Mouse (Mus musculus): ENCODE measurements at regions not wholly inside any gene's neighbourhood (a gene's known extent, or its start where the extent isn't known, plus 50 kb on each side); places are given as distances from the start of the nearest gene placed in this dataset.

DNA sequence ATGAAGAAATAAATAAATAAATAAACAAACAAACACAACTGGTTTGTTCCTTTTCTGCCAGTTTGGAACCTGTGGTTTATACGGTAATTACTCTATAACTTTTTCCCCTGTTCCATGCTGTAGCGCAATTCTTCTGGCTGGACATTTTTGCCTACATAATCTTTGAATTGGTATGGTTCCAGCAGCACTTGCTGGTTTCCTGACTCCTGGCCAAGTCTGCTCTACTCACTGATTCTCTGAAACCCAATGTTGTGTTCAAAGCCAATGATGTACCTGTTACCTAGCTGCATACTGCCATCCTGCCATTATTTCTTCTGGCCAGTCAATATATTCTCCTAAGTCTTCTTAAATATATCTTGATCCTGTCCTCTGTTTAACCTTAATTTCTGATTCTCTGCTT lies 408.7 kb downstream of the Hace1 start:
- Histone ChIP-seq H3K27ac (ENCODE audit: low read length) (no peak overlapping the region), H3K4me1 (replicated peaks; ENCODE audit: control insufficient read depth, insufficient read depth, low read length) (no peaks in the 10 kb centered on the region), H3K9ac (ENCODE audit: low read length) (no peak overlapping the region), H3K4me3 (ENCODE audit: low read length) (no peak overlapping the region), H3K27me3 (ENCODE audit: control insufficient read depth, insufficient read depth, low read depth, low read length) (no peaks in the 10 kb centered on the region), H3K4me2 (ENCODE audit: low read depth, low read length) (no peak overlapping the region), H3K9me3 (ENCODE audit: control insufficient read depth, low read length) (no peaks in the 10 kb centered on the region), H3K36me3 (ENCODE audit: control insufficient read depth, insufficient read depth, low read length) (no peaks in the 10 kb centered on the region)
- ATAC-seq (ENCODE audit: low read depth) = no peak
- 78% methylated on average over 2 of the region's 2 CpGs for WGBS

DNA sequence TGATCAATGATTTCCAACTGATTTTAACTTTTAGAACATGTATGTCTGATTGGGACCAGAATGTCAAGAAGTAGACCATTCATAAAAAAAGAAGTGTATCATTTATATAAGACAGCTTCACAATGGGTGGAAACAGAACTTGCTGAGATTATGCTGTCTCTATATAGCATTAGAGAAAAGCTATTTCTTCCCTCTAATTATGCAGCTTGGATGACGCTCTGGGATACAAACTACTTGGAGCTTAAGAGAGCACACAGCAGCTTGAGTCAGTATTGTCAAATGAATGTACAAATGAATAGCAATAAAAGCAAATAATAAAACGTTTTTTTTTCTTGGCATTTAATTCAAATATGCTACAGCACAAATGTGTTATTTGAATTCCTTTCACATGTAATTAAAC lies 428.7 kb downstream of the Hace1 start:
- WGBS = 40% methylated on average over 2 of the region's 2 CpGs
- Histone ChIP-seq H3K27me3 (ENCODE audit: control insufficient read depth, insufficient read depth, low read depth, low read length) (no peaks in the 10 kb centered on the region), H3K9me3 (ENCODE audit: control insufficient read depth, low read length) (no peaks in the 10 kb centered on the region), H3K36me3 (ENCODE audit: control insufficient read depth, insufficient read depth, low read length) (no peaks in the 10 kb centered on the region), H3K9ac (ENCODE audit: low read length) (no peak overlapping the region), H3K27ac (ENCODE audit: low read length) (no peak overlapping the region), H3K4me1 (replicated peaks; ENCODE audit: control insufficient read depth, insufficient read depth, low read length) (no peaks in the 10 kb centered on the region), H3K4me2 (ENCODE audit: low read depth, low read length) (no peak overlapping the region), H3K4me3 (ENCODE audit: low read length) (no peak overlapping the region)
- no peak for ATAC-seq (ENCODE audit: low read depth)

DNA sequence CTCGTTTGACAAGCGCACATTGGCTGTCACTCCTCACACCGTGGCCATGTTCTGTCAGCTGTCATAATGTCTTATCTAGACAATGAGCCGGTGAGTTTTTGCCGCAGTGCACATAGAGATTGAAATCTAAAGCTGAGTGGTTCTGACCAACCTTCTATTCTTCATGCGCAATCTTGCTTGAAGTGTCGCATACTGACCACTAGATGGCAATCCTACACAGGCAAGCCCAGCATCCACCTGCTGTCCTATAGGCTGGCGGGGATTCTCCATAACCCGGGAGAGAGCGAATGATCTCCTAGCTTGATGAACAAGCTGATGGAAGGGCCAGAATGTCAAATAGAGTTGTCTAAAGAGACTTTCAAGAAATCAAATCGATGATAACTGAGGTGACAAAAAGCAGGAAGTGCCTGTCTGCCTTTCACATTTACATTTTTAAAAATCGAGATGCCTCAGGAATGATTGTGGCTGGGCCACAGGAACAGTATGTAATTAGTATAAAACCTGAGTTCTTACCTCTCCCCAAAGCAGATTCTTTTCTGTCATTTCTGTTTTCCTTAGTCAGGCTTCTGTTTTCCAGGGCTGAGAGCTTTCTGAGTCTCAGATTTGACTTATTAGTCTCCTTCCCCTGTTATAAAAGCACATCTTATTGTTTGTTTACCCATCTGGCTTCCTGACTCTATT lies 434.4 kb downstream of the Hace1 start:
- 0 out of 2 replicates have a peak, but pooled peaks have one; percentile 60 for ATAC-seq (ENCODE audit: low read depth)
- no peaks in the 10 kb centered on the region for H3K36me3 ChIP-seq (ENCODE audit: control insufficient read depth, insufficient read depth, low read length)
- H3K27ac ChIP-seq (ENCODE audit: low read length) = no peak overlapping the region
- no peaks in the 10 kb centered on the region for H3K27me3 ChIP-seq (ENCODE audit: control insufficient read depth, insufficient read depth, low read depth, low read length)
- H3K4me3 ChIP-seq (ENCODE audit: low read length) = no peak overlapping the region
- no peak overlapping the region for H3K4me2 ChIP-seq (ENCODE audit: low read depth, low read length)
- no peak overlapping the region for H3K9ac ChIP-seq (ENCODE audit: low read length)
- H3K4me1 ChIP-seq (replicated peaks; ENCODE audit: control insufficient read depth, insufficient read depth, low read length) = no peaks in the 10 kb centered on the region
- WGBS = 18% methylated on average over 12 of the region's 12 CpGs
- no peaks in the 10 kb centered on the region for H3K9me3 ChIP-seq (ENCODE audit: control insufficient read depth, low read length)

DNA sequence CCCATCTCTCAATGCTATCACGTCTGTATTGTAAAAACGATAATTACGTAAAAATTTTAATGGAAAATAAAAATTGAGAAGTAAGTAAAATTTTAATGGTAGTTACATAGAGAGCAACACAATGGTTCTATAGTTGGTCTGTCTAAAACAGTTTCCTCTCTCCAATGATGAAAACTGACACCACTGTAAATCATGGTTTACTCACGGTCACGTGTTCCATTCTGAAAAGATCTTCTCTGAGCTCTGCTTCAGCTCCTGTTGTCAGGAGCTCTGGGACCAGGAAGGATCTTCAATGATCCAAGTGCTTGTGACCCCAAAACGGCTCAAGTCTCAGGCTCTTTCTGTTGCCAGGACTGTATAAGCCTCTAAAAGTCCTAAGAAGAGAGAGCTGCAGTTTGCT lies 435.0 kb downstream of the Hace1 start:
- H3K4me2 ChIP-seq (ENCODE audit: low read depth, low read length) = no peak overlapping the region
- H3K9me3 ChIP-seq (ENCODE audit: control insufficient read depth, low read length) = no peaks in the 10 kb centered on the region
- H3K27me3 ChIP-seq (ENCODE audit: control insufficient read depth, insufficient read depth, low read depth, low read length) = no peaks in the 10 kb centered on the region
- no peaks in the 10 kb centered on the region for H3K4me1 ChIP-seq (replicated peaks; ENCODE audit: control insufficient read depth, insufficient read depth, low read length)
- ATAC-seq (ENCODE audit: low read depth) = no peak
- H3K9ac ChIP-seq (ENCODE audit: low read length) = no peak overlapping the region
- no peak overlapping the region for H3K4me3 ChIP-seq (ENCODE audit: low read length)
- 61% methylated on average over 6 of the region's 6 CpGs for WGBS
- no peak overlapping the region for H3K27ac ChIP-seq (ENCODE audit: low read length)
- H3K36me3 ChIP-seq (ENCODE audit: control insufficient read depth, insufficient read depth, low read length) = no peaks in the 10 kb centered on the region

DNA sequence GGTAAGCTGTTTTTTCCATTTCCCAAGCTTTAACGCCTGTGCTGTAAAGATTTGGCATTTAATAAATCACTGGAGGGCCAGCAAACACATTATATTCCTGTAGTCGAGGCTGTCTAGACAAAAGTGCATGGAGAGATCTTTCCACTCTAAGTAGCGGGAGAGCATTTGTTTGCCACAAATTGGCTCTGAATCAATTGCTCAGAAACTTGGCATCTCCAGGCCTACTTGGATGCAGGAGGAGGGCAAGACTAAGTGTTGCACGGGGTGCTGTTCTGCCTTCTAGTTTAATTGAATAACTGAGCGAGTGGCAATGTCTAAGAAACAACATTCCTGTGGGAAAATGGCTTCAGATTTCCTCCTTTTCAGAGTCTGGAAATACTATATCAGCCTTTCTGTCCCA lies 438.7 kb downstream of the Hace1 start:
- H3K27ac ChIP-seq (ENCODE audit: low read length) = no peak overlapping the region
- WGBS = 51% methylated on average over 5 of the region's 5 CpGs
- H3K4me3 ChIP-seq (ENCODE audit: low read length) = no peak overlapping the region
- no peak overlapping the region for H3K4me2 ChIP-seq (ENCODE audit: low read depth, low read length)
- H3K27me3 ChIP-seq (ENCODE audit: control insufficient read depth, insufficient read depth, low read depth, low read length) = no peaks in the 10 kb centered on the region
- ATAC-seq (ENCODE audit: low read depth) = no peak
- no peak overlapping the region for H3K9ac ChIP-seq (ENCODE audit: low read length)
- H3K4me1 ChIP-seq (replicated peaks; ENCODE audit: control insufficient read depth, insufficient read depth, low read length) = no peaks in the 10 kb centered on the region
- no peaks in the 10 kb centered on the region for H3K9me3 ChIP-seq (ENCODE audit: control insufficient read depth, low read length)
- H3K36me3 ChIP-seq (ENCODE audit: control insufficient read depth, insufficient read depth, low read length) = no peaks in the 10 kb centered on the region

DNA sequence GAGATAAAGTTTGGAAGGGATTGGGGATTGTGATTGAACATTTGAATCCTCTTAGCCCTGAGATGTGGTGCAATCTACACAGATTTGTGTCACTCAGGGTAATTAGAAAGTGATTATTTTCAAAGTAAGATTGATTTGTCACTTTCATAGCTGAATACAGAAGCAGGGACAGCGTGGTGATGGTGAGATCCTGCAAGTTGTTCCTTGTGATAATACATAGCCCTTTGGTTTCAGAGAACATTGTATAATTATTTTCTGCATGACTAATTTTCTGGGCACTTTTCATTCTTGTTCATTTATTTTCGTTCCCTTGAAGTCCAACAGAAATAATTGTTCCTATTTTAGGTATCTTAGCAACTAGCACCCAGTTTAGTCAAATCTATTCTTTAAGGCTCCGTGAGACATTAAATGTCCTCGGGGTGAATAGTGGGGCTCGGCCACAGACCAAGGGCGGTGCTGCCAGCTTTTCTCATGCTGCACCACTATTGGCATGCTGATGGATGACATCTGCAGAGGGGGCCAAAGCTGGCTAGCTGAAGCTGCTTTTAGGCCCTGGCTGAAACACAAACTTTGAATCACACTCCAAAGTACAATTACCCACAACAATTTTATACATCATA lies 468.0 kb downstream of the Hace1 start:
- H3K27ac ChIP-seq (ENCODE audit: low read length) = no peak overlapping the region
- H3K27me3 ChIP-seq (ENCODE audit: control insufficient read depth, insufficient read depth, low read depth, low read length) = no peaks in the 10 kb centered on the region
- H3K9ac ChIP-seq (ENCODE audit: low read length) = no peak overlapping the region
- no peaks in the 10 kb centered on the region for H3K4me1 ChIP-seq (replicated peaks; ENCODE audit: control insufficient read depth, insufficient read depth, low read length)
- no peaks in the 10 kb centered on the region for H3K9me3 ChIP-seq (ENCODE audit: control insufficient read depth, low read length)
- H3K4me3 ChIP-seq (ENCODE audit: low read length) = no peak overlapping the region
- H3K4me2 ChIP-seq (ENCODE audit: low read depth, low read length) = no peak overlapping the region
- no peaks in the 10 kb centered on the region for H3K36me3 ChIP-seq (ENCODE audit: control insufficient read depth, insufficient read depth, low read length)
- WGBS = 49% methylated on average over 6 of the region's 6 CpGs
- no peak for ATAC-seq (ENCODE audit: low read depth)

DNA sequence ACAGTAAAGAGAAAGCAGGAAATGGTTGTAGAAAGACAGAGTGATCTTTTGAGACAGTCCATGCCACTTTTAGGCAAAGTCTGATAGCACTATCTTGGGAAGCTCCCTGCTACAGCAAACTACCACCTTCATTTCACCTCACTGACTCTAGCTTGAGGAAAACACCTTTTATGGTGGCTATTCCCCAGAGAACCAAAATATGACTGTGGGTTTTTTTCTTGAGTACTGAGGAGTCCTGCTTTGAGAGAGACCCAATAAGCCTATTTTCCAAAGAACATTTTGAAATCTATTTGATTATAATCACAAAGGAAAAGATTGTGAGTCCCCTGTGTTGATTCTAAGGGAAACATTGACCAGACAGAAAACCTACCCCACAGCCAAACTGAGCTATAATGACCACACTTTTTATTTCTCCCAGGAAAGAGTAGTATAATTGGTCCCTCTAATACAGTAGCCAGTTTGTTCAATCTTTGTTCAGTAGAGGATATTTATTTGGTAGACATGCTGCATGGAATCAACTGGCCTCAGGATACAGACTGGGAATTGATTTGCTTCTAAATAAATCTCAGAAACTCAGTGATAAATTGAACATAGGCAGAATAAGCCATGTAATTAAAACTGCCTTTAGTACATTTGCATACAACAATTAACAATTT lies 468.6 kb downstream of the Hace1 start:
- H3K27ac ChIP-seq (ENCODE audit: low read length) = no peak overlapping the region
- no peak overlapping the region for H3K4me2 ChIP-seq (ENCODE audit: low read depth, low read length)
- H3K27me3 ChIP-seq (ENCODE audit: control insufficient read depth, insufficient read depth, low read depth, low read length) = no peaks in the 10 kb centered on the region
- no peak for ATAC-seq (ENCODE audit: low read depth)
- H3K9me3 ChIP-seq (ENCODE audit: control insufficient read depth, low read length) = no peaks in the 10 kb centered on the region
- no peaks in the 10 kb centered on the region for H3K4me1 ChIP-seq (replicated peaks; ENCODE audit: control insufficient read depth, insufficient read depth, low read length)
- no peak overlapping the region for H3K4me3 ChIP-seq (ENCODE audit: low read length)
- H3K9ac ChIP-seq (ENCODE audit: low read length) = no peak overlapping the region
- no peaks in the 10 kb centered on the region for H3K36me3 ChIP-seq (ENCODE audit: control insufficient read depth, insufficient read depth, low read length)

DNA sequence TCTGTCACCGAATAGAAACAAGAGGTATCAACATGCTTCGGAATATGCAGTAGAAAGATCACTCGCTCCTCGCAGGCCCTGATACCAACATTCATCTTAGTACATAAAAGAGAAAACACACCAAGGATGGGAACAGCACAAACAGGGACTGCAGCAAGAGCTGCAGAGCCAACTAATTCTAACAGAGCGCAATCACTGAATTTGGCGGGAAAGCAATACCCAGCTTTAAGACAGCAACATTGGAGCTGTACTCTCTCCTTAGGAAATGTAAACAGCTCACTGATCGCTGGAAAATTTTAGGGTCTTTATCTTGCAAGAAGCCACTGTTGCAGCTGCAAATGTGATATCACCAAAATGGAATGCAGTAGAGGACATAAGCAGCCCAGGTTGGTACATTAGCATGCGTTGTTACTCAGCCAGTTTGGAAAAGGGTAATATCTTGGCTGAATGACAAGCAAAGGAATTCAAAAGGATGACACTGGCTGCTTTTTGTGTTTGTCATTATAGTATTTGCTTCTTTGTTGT lies 469.3 kb downstream of the Hace1 start:
- no peaks in the 10 kb centered on the region for H3K27me3 ChIP-seq (ENCODE audit: control insufficient read depth, insufficient read depth, low read depth, low read length)
- no peak for ATAC-seq (ENCODE audit: low read depth)
- WGBS = 49% methylated on average over 8 of the region's 8 CpGs

DNA sequence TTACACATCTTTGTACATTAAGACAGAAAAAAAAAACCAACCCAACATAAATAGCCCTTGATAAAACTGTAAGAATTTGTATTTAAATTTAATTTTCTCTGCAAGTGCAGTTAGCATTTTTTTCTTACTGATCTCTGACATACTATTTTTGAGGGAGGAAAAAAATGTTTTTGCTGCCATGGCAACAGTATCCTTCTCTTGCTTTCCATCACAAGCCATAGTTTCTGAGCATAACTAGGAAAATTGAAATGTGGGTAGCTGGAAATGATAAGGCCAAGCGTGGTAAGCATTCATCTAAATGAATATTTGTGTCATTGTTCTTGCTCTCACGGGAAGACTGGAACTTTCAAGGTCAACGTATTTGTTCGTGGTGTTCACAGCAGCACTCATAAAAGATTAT lies 470.0 kb downstream of the Hace1 start:
- ATAC-seq (ENCODE audit: low read depth) = no peak
- Histone ChIP-seq H3K36me3 (ENCODE audit: control insufficient read depth, insufficient read depth, low read length) (no peaks in the 10 kb centered on the region), H3K9ac (ENCODE audit: low read length) (no peak overlapping the region), H3K9me3 (ENCODE audit: control insufficient read depth, low read length) (no peaks in the 10 kb centered on the region), H3K4me3 (ENCODE audit: low read length) (no peak overlapping the region), H3K4me2 (ENCODE audit: low read depth, low read length) (no peak overlapping the region), H3K27ac (ENCODE audit: low read length) (no peak overlapping the region), H3K4me1 (replicated peaks; ENCODE audit: control insufficient read depth, insufficient read depth, low read length) (no peaks in the 10 kb centered on the region), H3K27me3 (ENCODE audit: control insufficient read depth, insufficient read depth, low read depth, low read length) (no peaks in the 10 kb centered on the region)
- WGBS = 65% methylated on average over 4 of the region's 4 CpGs

More for the DNA sequence above, 469.3 kb downstream of the Hace1 start:
- Histone ChIP-seq H3K27ac (ENCODE audit: low read length) (no peak overlapping the region), H3K36me3 (ENCODE audit: control insufficient read depth, insufficient read depth, low read length) (no peaks in the 10 kb centered on the region), H3K4me2 (ENCODE audit: low read depth, low read length) (no peak overlapping the region), H3K9me3 (ENCODE audit: control insufficient read depth, low read length) (no peaks in the 10 kb centered on the region), H3K9ac (ENCODE audit: low read length) (no peak overlapping the region), H3K4me3 (ENCODE audit: low read length) (no peak overlapping the region), H3K4me1 (replicated peaks; ENCODE audit: control insufficient read depth, insufficient read depth, low read length) (no peaks in the 10 kb centered on the region)
